Mouse (Mus musculus) bone marrow macrophage, adult 2 months (primary cell): Measurements from ENCODE around the gene Mtfmt. TPM values are rescaled to one million over a fixed set of nuclear protein-coding genes. Genes with fewer than 3 reads are reported as not detected.

Experiments used
- H3K27ac ChIP-seq: 2 replicates; pipeline ENCODE4 v1.5.1; 2012; ENCODE audit warnings: low read depth, low read length; ENCODE audit not compliant: insufficient read depth
- H3K4me1 ChIP-seq: 2 replicates; pipeline ENCODE4 v1.6.1; 2012; ENCODE audit warnings: low read length; ENCODE audit not compliant: control insufficient read depth, insufficient read depth
- H3K4me3 ChIP-seq: 2 replicates; pipeline ENCODE4 v1.5.1; 2012; ENCODE audit warnings: mild to moderate bottlenecking, low read length, moderate library complexity; ENCODE audit not compliant: insufficient read depth
- CTCF ChIP-seq: IDR thresholded peaks from 2 replicates; pipeline ENCODE4 v1.5.1; 2012; ENCODE audit warnings: low read depth, mild to moderate bottlenecking, low read length, moderate library complexity
- POLR2A ChIP-seq: IDR thresholded peaks from 2 replicates; pipeline ENCODE4 v1.6.1; 2012; ENCODE audit warnings: mild to moderate bottlenecking, low read depth, low read length, borderline replicate concordance
- polyA plus RNA-seq: library from polyadenylated mRNA; stranded (reverse); fragments of >200 nt; gene quantifications from 2 replicates; pipeline ENCODE4 v1.2.4, GENCODE M21; 2012; ENCODE audit not compliant: missing spikeins, insufficient read depth, insufficient read length

Mtfmt gene
- polyA plus RNA-seq, 1 experiment, result 11.6 TPM

DNA sequence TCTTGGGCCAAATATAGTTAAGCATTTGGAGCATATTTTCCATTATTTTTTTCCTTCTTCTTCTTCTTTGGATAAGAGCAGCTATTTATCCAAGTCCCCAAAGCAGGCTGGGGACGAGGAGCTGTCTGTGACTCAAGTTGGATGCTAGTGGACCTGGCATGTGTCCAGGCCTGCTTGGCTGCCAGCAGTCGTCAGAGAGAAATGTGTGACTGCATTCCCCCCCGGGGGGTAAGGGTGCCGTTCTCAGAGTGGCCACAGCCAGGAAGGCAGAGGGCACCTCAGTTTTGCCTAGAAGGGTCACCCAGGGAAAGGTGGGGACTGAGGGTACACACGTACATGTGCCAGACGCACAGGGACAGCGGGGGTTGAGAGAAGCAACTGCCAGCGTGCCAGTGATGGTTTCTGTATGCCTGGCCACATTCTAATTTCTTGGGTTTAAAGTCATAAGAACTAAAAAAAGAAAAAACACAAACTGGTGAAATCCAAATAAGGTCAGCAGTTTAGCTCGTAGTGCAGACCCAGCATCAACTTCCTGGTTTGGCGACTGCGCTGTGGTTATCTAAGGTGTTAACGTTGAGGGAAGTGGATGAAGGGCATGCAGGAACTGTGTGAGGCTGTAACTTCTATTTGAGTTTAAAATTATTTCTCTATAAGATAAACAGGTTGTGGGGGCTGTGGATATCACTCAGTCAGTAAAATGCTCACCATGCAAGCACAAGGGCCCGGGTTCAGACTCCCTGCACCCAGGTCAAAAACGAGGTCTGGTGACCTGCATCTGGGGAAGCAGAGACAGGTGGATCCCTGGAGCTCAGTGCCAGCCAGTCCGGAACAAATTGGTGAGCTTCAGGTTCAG lies 31.0 kb upstream of the Mtfmt start:
- Histone ChIP-seq H3K27ac (no peak overlapping the region), H3K4me1 (peaks cover 5% of the 10 kb centered on the region), H3K4me3 (no peak overlapping the region)
- no peak for TF ChIP-seq POLR2A
- no peak for TF ChIP-seq CTCF

DNA sequence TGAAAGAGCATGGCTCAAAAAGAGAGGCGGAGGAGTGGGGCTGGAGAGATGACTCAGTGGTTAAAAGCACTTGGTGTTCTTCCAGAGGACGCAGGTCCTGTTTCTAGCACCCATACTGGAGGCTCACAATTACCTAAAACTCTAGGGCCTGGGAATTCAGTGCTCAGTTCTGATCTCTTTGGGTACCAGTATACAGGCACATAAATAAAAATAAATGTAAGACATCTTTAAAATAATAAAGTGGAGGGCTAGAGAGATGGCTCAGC lies 30.5 kb upstream of the Mtfmt start:
- Histone ChIP-seq H3K27ac (no peak overlapping the region), H3K4me3 (no peak overlapping the region), H3K4me1 (peaks cover 5% of the 10 kb centered on the region)
- TF ChIP-seq CTCF (no peak), POLR2A (no peak)

DNA sequence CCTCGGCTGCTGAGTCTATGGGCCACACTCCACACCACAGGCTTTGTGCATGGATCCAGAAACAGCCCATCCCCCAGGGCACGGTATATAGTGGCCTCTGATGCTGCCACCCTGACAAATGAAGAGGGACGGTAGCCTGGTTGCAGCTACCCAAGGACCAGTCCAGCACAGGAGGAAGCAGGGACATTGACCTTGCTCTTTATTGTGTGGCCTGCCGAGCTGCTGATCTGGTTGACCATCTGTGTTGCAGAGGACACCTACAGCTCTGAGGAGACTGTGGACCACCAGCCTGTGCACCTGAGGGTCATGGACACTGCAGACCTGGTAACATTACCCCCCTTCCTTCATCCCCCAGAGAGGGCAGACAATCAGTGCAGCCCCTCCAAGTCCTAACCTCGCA lies 28.3 kb upstream of the Mtfmt start:
- Histone ChIP-seq H3K4me1 (peaks cover 5% of the 10 kb centered on the region), H3K4me3 (no peak overlapping the region), H3K27ac (no peak overlapping the region)
- TF ChIP-seq CTCF, result no peak
- no peak for TF ChIP-seq POLR2A

DNA sequence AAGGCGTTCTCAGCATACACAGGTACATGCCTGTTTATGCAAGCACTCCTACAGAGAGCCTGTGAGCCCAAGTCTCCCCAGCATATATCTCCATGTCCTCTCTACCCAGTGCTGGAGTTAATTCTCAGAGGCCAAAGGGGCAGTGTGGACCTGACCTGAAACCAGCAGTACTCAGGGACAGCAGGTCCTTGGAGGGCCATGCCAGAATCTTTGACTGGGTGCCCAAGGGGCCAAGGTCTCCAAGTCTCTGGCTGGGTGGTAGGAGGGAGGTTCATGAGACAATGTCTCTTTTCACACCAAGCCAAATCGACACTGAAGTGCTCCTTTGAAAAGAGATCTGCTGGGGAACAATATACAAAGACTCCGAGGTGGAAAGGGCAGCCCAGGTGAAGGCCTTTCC lies 27.7 kb upstream of the Mtfmt start:
- H3K4me3 ChIP-seq, result no peak overlapping the region
- peaks cover 5% of the 10 kb centered on the region for H3K4me1 ChIP-seq
- no peak overlapping the region for H3K27ac ChIP-seq
- no peak for TF ChIP-seq CTCF
- no peak for TF ChIP-seq POLR2A

DNA sequence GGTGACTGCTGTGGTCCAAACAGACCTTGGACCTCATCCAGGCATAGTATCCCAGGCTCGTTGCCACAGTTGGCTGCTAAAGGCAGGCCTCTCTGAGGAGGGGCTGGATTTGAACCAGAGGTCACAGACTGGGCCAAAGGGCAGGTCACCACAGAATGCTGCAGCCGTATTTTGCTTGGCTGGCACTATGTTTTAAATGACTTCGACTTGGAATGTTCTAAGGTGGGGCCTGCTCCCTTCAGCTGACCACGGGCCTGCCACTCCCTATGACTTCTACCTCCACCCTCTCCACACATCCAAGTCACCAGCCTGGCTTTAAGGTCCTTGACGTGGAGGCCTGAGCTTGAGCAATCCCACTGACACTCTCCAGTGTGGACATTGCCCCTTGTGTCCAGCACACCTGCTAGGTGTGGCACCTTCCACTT lies 26.7 kb upstream of the Mtfmt start:
- TF ChIP-seq CTCF (no peak), POLR2A (no peak)
- Histone ChIP-seq H3K27ac (no peak overlapping the region), H3K4me3 (no peak overlapping the region), H3K4me1 (peaks cover 5% of the 10 kb centered on the region)

DNA sequence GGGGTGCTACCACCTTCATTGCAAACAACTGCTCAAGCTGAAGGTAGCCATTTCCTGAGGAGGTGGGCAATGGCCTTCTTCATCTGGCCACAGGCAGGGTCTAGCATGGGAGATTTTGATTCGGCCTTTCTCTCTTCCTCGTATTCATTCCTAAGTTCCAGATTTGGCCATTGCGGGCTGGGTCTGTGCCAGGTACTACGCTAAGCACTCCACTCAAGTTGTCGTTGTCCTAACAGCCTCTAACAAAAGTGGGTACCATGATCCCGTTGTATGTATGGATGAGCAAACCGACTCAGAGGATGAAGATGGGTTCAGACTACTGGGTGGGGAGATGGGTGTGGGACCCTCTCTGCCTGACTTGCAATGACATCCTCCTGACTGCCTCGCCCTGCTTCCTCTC lies 25.2 kb upstream of the Mtfmt start:
- Histone ChIP-seq H3K4me3 (no peak overlapping the region), H3K4me1 (no peaks in the 10 kb centered on the region), H3K27ac (no peak overlapping the region)
- TF ChIP-seq POLR2A (no peak), CTCF (no peak)

DNA sequence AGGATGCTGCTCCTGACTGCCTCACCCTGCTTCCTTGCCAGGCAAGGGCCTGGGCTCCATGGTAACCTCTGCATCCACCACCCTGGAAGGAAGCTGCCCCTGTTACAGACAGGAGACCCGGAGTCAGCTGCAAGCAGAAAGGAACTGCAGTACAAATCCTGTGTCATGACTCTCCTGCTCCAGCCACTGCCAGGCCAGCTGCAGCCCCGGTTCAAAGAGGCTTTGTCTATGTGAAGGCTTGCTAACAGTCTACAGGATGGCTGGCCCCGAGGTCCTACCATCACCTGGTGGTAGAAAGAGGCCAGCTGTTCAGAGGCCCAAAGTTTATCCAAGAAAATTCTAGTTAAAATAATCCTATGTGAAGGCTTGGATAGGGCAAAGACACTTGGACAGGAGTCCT lies 24.3 kb upstream of the Mtfmt start:
- TF ChIP-seq CTCF (no peak), POLR2A (no peak)
- Histone ChIP-seq H3K27ac (no peak overlapping the region), H3K4me3 (no peak overlapping the region), H3K4me1 (no peaks in the 10 kb centered on the region)

DNA sequence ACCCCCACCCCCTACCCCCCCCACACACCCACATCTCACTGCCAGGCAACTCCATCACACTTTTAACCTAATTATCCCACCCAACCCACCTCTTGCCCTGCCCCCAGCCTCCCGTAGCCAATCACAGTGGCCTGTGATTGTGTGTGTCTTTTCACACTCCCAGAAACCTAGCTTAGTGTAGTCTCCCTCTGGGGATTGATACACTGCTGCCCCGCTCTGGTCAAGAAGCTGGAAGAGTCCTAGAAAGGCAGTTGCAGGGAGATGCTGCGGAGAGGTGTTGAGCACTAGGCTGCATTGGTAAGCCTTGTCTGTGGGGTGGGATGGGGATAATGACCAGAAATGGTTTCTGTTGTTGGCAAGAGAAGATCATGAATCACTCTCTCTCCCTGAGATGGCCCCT lies 17.8 kb upstream of the Mtfmt start:
- Histone ChIP-seq H3K4me3 (no peak overlapping the region), H3K4me1 (no peaks in the 10 kb centered on the region), H3K27ac (no peak overlapping the region)
- TF ChIP-seq POLR2A (no peak), CTCF (no peak)

DNA sequence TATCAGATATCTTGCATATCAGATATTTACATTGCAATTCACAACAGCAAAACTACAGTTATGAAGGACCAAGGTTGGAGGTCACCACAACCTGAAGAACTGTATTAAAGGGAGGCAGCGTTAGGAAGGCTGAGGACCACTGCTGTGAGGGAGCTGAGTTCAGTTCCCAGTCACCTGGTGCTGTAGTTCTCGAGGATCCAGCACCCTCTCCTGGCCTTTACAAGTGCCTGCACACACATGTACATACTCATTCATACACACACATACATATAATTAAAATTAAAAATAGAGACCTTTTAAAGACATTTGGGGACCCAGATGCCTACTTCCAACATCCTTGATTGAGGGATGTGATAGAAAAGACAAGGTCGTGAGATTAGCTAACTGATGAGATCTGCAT lies 15.9 kb upstream of the Mtfmt start:
- TF ChIP-seq CTCF, result no peak
- TF ChIP-seq POLR2A, result no peak
- H3K4me1 ChIP-seq, result peaks cover 4% of the 10 kb centered on the region
- H3K4me3 ChIP-seq, result no peak overlapping the region
- no peak overlapping the region for H3K27ac ChIP-seq

DNA sequence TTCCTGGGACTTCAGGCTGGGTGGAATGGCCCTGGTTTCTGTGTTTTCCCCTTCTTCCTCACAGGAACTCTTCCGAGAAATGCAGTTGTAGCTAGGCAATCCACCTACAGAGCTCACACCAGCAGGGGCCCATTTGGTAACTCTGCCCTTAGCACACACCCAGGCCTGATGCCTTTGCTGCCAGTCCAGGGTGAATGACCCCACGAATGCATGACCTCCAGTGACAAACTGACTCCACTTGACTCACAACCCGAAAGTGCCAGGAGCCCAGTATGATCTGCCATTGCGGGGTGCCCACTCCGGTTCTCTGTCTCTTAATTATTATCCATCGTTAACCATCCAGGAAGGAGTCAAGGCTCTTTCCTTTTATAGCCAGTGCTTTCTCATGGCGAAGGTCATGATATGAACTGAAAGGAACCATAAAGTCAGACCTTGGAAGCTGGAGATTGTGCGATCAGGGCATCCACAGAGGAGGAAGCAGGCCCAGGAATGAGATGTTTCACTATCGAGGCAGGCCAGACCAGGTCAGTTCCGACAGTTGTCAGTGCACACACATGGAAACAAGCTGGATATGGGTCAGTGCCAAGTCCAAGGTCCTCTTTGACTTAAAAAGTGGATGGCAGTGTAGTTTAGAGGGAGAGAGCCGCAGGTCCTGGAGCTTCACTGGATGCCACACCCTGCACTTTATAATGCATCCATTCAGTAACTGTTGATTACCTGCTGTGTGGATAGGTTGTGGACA lies 12.7 kb upstream of the Mtfmt start, which contains the start of gene Slc51b:
Gene Slc51b, minus strand, starts transcription at position 196 of the 742 bp plus-strand sequence.
- H3K4me1 ChIP-seq, result peaks cover 7% of the 10 kb centered on the region
- no peak for TF ChIP-seq CTCF
- TF ChIP-seq POLR2A, result no peak
- no peak within 1 kb of the TSS for H3K27ac ChIP-seq
- H3K4me3 ChIP-seq, result no peak within 1 kb of the TSS
